Mouse (Mus musculus) MEL-GATA-1-ER (cell line): ENCODE measurements around the gene Bach2.

Source experiments
- DNase-seq: peaks from one replicate; pipeline ENCODE4 v3.0.0-alpha.2; 2012; ENCODE audit warnings: low read depth; ENCODE audit errors: extremely low read depth

Bach2 gene

DNA sequence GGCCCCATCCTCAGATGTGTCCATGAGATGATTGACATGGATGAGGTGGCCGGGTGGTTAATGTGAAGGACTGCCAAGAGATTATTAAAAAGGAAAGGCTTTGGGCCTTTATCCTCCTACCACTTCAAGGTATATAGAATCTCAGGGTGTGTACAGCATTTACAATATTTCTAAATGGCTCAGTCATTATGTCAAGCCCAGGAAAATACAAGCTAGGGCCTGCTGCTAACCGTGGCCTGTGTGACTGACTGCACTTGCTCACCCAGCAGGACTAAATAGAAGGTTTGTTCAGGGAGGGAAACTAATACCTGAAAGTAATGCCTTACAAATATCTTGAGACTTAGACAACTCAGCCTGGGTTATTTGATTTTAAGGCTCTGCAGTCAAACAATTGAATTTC is 283.4 kb downstream of the Bach2 start:
- no peak for DNase-seq

DNA sequence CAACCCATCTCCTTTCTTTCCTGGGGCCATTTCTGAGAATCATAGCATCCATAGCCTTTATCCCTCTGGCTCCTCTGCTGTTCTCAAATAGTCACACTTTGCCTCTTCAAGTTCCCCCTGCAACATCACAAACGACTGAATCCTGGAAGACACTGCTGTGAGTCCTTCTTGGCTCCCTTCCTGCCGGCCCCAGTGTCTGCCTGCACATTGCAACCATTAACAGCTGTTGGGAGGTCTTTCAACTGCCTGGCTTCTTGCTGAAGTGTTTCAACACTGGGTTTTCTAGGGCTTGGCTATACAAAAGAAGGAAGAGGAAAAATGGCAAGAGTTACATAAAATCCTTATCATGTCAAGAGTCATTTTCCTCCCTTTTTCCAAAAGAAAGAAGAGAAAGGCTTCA is 285.7 kb downstream of the Bach2 start:
- DNase-seq = no peak

GRCm38 (mm10) chr4:32525000-32525399 is 286.4 kb downstream of the Bach2 start:
- no peak for DNase-seq

- no peak for DNase-seq
Observed at GRCm38 (mm10) chr4:32526228-32526836, 287.7 kb downstream of the Bach2 start.

GRCm38 (mm10) chr4:32529443-32529995 is 290.9 kb downstream of the Bach2 start:
- no peak for DNase-seq

GRCm38 (mm10) chr4:32530421-32530920 is 291.9 kb downstream of the Bach2 start:
- DNase-seq = no peak

DNA sequence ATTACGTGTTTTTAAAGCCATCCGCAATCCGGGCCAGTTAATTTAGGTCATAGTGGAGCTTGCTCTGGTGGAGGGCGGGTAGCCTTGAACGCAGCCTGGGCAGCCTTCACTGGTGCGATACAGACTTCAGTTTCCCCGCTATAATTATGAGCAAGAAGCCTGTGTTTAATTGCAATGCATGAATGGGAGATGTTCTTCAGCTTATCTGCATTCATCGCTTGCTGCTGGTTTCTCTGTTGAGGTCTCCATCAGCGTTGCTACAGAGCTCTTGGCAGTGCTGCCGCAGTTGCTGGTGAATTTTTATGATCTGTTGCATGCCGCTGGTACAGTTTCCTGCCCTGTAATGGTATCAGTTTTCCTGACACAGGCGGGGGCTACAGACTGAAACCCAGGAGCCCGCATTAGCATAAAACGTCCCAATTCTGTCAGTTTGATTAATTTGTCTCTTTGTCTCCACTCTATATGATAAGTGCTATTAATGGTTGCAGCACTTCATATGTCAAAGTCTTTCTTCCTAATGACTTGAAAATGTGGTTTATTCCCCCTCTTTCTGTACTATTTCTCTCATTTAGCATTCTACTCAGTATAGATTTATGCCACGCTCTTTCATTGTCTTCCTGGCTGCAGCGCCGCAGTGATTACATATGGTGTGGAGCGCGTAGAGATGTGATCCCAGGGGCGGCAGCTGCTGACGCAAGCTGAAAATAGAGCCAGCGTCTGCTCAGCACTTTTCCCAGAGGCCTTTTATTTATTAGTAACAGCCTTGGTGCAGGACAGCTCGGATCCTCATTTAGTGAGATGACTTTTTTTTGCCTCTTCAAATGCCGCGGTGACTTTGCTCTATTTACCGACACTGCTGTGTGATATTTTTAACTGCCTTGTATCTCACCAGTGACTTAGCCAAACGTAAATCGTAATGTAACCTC is 292.6 kb downstream of the Bach2 start:
- DNase-seq = no peak

DNA sequence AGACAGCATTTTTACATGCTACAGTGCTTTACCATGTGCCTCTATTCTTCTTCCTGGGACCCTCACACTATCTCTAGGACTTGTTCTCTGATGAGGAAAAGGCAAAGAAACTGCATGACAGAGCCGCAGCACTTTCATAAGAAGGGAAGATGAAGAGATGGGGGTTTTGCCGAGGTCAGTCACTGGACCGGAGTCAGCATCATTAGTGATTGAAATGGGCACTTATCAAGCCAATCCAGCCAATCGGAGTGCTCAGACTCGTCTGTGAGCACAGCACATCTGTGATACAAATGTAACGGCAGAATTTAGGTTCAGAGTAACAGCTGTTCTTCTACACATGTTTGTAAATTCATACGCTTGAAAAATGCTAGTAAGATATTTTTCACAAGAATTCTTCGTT is 293.5 kb downstream of the Bach2 start:
- DNase-seq = no peak

- peak; percentile 7 for DNase-seq
Observed at GRCm38 (mm10) chr4:32533735-32534134, 295.1 kb downstream of the Bach2 start.

- no peak for DNase-seq
Observed at GRCm38 (mm10) chr4:32535626-32536025, 297.0 kb downstream of the Bach2 start.

- DNase-seq = no peak
Observed at GRCm38 (mm10) chr4:32536870-32537508, 298.4 kb downstream of the Bach2 start.

- DNase-seq = no peak
Observed at GRCm38 (mm10) chr4:32538088-32538487, 299.5 kb downstream of the Bach2 start.

GRCm38 (mm10) chr4:32538488-32538887 is 299.9 kb downstream of the Bach2 start:
- no peak for DNase-seq

DNA sequence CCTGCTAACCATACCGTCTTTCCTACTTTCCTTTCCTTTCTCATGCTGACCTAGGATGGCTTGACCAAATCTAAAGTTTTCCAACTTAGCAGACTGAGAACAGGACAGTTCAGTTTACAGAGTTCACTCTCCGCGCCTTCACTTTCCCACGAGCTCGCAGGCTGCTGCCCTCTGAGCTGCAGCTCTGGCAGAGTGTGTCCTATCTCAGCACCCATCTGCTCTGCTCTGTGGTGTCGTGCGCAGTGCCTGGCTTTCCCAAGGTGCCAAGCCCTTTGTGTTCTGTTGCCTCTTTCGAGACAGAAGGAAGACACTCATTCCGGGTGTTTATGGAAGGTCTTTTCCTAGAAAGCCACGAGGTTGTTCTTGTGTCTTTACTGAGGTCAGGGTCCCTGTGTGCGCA is 300.4 kb downstream of the Bach2 start:
- DNase-seq = no peak

DNA sequence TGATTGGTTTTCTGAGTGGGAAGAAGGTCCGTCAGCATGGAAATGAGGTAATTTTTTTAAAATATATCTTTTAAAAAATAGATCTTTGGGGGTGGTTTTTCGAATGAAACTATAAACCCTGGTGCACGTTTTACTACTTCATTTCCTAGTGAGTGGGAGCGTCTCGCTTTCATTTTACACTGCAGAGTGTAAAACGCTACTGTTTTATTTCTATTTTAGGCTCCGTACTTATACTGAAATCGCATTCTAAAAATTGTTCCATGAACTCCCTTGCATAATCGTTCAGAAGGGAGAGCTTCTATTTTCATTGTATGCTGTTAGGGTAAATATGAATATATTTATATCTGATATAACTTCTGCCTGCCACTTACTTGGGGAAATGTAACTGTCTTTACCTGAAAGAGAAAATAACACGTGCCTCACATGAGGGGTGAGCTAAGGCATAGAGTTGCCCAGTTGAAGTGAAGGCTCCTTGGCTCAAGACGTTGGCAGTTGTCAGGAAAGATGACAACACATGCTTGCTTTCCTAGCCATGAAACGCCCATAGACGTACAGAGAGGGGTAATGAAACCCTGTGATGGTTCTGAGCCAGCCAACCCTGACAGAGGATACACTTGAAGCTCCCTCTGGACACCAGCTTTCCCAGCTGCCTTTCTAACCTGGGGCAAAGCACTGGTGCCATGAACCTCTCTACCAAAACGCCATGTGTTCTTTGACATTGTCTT is 306.4 kb downstream of the Bach2 start:
- DNase-seq = no peak

DNA sequence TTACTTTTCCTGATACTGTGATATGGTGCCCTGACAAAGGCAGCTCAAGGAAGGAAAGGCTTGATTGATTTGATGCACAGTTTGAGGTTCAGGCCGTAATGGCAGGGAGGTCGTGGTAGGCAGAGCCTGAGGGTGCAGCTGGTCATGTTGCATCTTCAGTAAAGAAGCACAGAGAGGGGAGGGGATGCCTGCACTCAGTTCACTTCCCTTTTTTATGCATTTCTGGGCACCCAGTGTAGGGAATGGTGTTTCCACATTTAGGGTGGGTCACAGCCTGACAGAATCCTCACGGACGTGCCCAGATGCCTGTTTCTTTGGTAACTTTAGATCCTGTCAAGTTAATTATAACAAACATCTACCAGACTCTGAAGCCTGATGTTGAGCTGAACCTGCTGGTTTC is 306.9 kb downstream of the Bach2 start:
- DNase-seq = no peak

DNA sequence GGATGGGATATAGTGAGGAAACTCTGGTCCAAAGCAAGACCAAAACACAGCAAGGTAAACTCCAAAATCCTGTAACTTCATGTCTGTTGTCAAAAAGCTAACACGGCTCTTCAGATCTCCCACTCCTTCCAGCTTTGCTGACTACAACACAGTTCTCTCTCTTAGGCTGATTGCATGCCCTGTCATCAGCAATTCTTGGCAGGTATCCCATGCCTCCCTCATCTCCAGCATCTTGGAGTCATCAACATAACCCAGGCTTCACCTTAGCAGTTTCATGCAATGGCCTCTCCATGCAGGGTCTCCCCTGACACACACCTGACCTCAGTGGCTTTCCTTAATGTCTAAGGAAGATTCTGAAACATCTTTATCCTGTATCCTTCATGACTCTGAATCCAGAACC is 310.5 kb downstream of the Bach2 start:
- DNase-seq = no peak

GRCm38 (mm10) chr4:32551337-32551736 is 312.7 kb downstream of the Bach2 start:
- DNase-seq = no peak

GRCm38 (mm10) chr4:32555506-32555905 is 316.9 kb downstream of the Bach2 start:
- no peak for DNase-seq

- no peak for DNase-seq
Observed at GRCm38 (mm10) chr4:32560246-32560645, 321.6 kb downstream of the Bach2 start.
